Mouse (Mus musculus): Measurements from ENCODE around the gene Pfdn5. TPM values are rescaled to one million over a fixed set of nuclear protein-coding genes. Genes with fewer than 3 reads are reported as not detected.
A peak's percentile ranks its signal among the peaks of the same experiment; 100 is the strongest.

Pfdn5 gene
- polyA plus RNA-seq (2014; fragmentation: Nextera tagmentation; extraction: Ambion mirVana) = 386 and 396 TPM in 2 replicates

DNA sequence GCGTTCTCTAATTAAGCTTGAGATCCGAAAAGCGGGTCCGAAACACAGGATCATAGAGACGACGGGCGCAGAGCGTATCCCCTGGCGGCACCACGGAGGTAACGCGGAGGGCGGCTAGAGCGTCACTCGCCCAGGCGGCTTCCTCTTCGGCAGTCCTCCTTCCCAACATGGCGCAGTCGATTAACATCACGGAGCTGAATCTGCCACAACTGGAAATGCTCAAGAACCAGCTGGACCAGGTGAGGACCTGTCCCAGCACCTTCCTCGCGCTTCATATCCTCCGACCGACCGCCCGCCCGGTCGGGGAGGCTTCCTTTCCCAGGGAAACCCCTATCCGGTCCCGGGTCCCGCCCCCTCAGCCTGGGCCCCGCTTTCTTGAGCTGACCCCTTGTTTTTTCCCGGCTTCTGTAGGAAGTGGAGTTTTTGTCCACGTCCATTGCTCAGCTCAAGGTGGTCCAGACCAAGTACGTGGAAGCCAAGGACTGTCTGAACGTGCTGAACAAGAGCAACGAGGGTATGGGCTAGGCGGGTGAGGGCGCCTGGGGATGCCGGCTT lies at the start of gene Pfdn5:
TSS of gene Pfdn5 (plus strand) at position 95 of the 555 bp plus-strand sequence.
- Histone ChIP-seq H3K4me3 (ENCODE audit: low read depth, low read length) (peak within 1 kb of the TSS; percentile 82), H3K27ac (ENCODE audit: low read depth, low read length) (peak within 1 kb of the TSS; percentile 49; the same call in 1 of the 2 replicates), H3K9me3 (ENCODE audit: control insufficient read depth, low read length) (no peaks in the 10 kb centered on the region), H3K4me2 (ENCODE audit: low read depth) (peak within 1 kb of the TSS; percentile 46), H3K4me1 (ENCODE audit: control insufficient read depth, insufficient read depth, low read length) (peaks cover 2% of the 10 kb centered on the region; the same call in 1 of the 2 replicates), H3K27me3 (ENCODE audit: control insufficient read depth, insufficient read depth, low read length) (no peaks in the 10 kb centered on the region), H3K9ac (ENCODE audit: low read length) (peak within 1 kb of the TSS; percentile 79), H3K36me3 (ENCODE audit: control insufficient read depth, insufficient read depth, low read length) (peaks cover 6% of the 10 kb centered on the region; the same call in 1 of the 2 replicates)
- under 1% methylated on average over 40 of the region's 40 CpGs for WGBS
- peak; percentile 85 for DNase-seq (ENCODE audit: low spot score)
- peak; percentile 76; the same call in 1 of the 2 replicates for ATAC-seq (ENCODE audit: insufficient read depth, low FRiP score, low TSS enrichment)

- Histone ChIP-seq H3K9me3 (ENCODE audit: control insufficient read depth, low read length) (no peaks in the 10 kb centered on the region), H3K36me3 (ENCODE audit: control insufficient read depth, insufficient read depth, low read length) (peaks cover 2% of the 10 kb centered on the region; the same call in 1 of the 2 replicates), H3K4me2 (ENCODE audit: low read depth) (peak overlapping the region; percentile 72), H3K9ac (ENCODE audit: low read length) (peak overlapping the region; percentile 66), H3K27ac (ENCODE audit: low read depth, low read length) (peak overlapping the region; percentile 63; the same call in 1 of the 2 replicates), H3K4me3 (ENCODE audit: low read depth, low read length) (peak overlapping the region; percentile 67), H3K4me1 (ENCODE audit: control insufficient read depth, insufficient read depth, low read length) (peaks cover 7% of the 10 kb centered on the region; the same call in 1 of the 2 replicates), H3K27me3 (ENCODE audit: control insufficient read depth, insufficient read depth, low read length) (no peaks in the 10 kb centered on the region)
- DNase-seq (ENCODE audit: low spot score) (no peak), ATAC-seq (ENCODE audit: insufficient read depth, low FRiP score, low TSS enrichment) (0 out of 2 replicates have a peak, but pooled peaks have one; percentile 9)
- 31% methylated on average over 7 of the region's 7 CpGs for WGBS
Observed at GRCm38 (mm10) chr15:102278726-102279091, 47.2 kb upstream of the Pfdn5 start.

DNA sequence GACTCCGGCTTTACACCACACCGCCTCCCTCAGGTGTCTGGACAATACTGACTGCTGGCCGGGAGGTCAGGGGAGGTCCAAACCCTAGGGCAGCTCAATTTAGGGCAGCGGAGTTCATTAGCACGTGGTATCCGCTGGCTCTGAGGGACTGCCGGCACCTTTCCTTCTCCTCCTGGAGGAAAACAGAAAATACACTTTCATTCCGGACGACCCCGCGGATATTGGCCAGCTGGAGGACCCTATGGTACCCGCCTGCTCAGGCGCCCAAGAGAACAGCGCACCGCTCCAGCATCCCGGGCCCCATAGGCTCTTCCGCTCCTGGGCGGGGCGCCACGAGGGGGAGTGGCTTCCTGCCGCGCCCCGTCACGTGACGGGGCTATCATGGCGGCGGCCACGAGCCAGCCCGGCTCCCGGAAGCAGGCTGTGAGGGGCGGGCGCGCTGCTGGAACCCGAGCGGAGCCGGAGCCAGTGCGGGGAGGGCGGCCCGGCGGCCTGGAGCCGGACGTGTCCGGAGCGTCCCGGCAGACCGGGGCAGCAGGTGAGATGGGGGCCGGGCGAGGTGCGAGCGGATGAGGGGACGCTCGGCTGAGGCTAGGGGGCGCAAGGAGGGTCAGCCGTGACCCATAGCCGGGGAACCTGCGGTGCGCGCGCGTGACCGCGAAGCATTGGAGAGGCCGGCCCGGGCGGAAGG lies 46.7 kb upstream of the Pfdn5 start, which contains the start of gene Mfsd5:
TSS of gene Mfsd5 (plus strand) at position 363 of the 691 bp plus-strand sequence.
- H3K27ac ChIP-seq (ENCODE audit: low read depth, low read length) = peak within 1 kb of the TSS; percentile 63
- H3K9me3 ChIP-seq (ENCODE audit: control insufficient read depth, low read length) = no peaks in the 10 kb centered on the region
- WGBS = under 1% methylated on average over 65 of the region's 65 CpGs
- H3K9ac ChIP-seq (ENCODE audit: low read length) = peak within 1 kb of the TSS; percentile 66
- H3K4me2 ChIP-seq (ENCODE audit: low read depth) = peak within 1 kb of the TSS; percentile 89
- H3K4me1 ChIP-seq (ENCODE audit: control insufficient read depth, insufficient read depth, low read length) = peaks cover 7% of the 10 kb centered on the region; the same call in 1 of the 2 replicates
- ATAC-seq (ENCODE audit: insufficient read depth, low FRiP score, low TSS enrichment) (peak; percentile 97), DNase-seq (ENCODE audit: low spot score) (peak; percentile 96)
- peaks cover 2% of the 10 kb centered on the region; the same call in 1 of the 2 replicates for H3K36me3 ChIP-seq (ENCODE audit: control insufficient read depth, insufficient read depth, low read length)
- peak within 1 kb of the TSS; percentile 67 for H3K4me3 ChIP-seq (ENCODE audit: low read depth, low read length)
- no peaks in the 10 kb centered on the region for H3K27me3 ChIP-seq (ENCODE audit: control insufficient read depth, insufficient read depth, low read length)

- ATAC-seq (ENCODE audit: insufficient read depth, low FRiP score, low TSS enrichment) (no peak; the same call in 1 of the 2 replicates), DNase-seq (ENCODE audit: low spot score) (no peak)
- 34% methylated on average over 13 of the region's 13 CpGs for WGBS
- no peaks in the 10 kb centered on the region for H3K27me3 ChIP-seq (ENCODE audit: control insufficient read depth, insufficient read depth, low read length)
- peak overlapping the region; percentile 63; the same call in 1 of the 2 replicates for H3K27ac ChIP-seq (ENCODE audit: low read depth, low read length)
- H3K4me2 ChIP-seq (ENCODE audit: low read depth) = peak overlapping the region; percentile 89
- H3K9me3 ChIP-seq (ENCODE audit: control insufficient read depth, low read length) = no peaks in the 10 kb centered on the region
- H3K36me3 ChIP-seq (ENCODE audit: control insufficient read depth, insufficient read depth, low read length) = peaks cover 2% of the 10 kb centered on the region; the same call in 1 of the 2 replicates
- peak overlapping the region; percentile 66 for H3K9ac ChIP-seq (ENCODE audit: low read length)
- peak overlapping the region; percentile 67 for H3K4me3 ChIP-seq (ENCODE audit: low read depth, low read length)
- peaks cover 7% of the 10 kb centered on the region; the same call in 1 of the 2 replicates for H3K4me1 ChIP-seq (ENCODE audit: control insufficient read depth, insufficient read depth, low read length)
Observed at GRCm38 (mm10) chr15:102279783-102280520, 46.0 kb upstream of the Pfdn5 start.

DNA sequence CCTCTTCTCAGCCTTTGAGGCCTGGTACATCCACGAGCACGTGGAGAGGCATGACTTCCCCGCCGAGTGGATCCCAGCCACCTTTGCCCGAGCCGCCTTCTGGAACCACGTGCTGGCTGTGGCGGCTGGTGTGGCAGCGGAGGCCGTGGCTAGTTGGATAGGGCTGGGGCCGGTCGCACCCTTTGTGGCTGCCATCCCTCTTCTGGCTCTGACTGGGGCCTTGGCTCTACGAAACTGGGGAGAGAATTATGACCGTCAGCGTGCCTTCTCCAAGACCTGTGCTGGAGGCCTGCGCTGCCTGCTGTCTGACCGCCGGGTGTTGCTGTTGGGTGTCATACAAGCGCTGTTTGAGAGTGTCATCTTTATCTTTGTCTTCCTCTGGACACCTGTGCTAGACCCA lies 45.3 kb upstream of the Pfdn5 start:
- Histone ChIP-seq H3K4me2 (ENCODE audit: low read depth) (peak overlapping the region; percentile 89; the same call in 1 of the 2 replicates), H3K9me3 (ENCODE audit: control insufficient read depth, low read length) (no peaks in the 10 kb centered on the region), H3K27me3 (ENCODE audit: control insufficient read depth, insufficient read depth, low read length) (no peaks in the 10 kb centered on the region), H3K27ac (ENCODE audit: low read depth, low read length) (no peak overlapping the region), H3K4me1 (ENCODE audit: control insufficient read depth, insufficient read depth, low read length) (peaks cover 7% of the 10 kb centered on the region; the same call in 1 of the 2 replicates), H3K36me3 (ENCODE audit: control insufficient read depth, insufficient read depth, low read length) (peaks cover 2% of the 10 kb centered on the region; the same call in 1 of the 2 replicates), H3K9ac (ENCODE audit: low read length) (no peak overlapping the region; the same call in 1 of the 2 replicates), H3K4me3 (ENCODE audit: low read depth, low read length) (no peak overlapping the region)
- WGBS = 97% methylated on average over 19 of the region's 19 CpGs
- ATAC-seq (ENCODE audit: insufficient read depth, low FRiP score, low TSS enrichment) = no peak
- DNase-seq (ENCODE audit: low spot score) = no peak

DNA sequence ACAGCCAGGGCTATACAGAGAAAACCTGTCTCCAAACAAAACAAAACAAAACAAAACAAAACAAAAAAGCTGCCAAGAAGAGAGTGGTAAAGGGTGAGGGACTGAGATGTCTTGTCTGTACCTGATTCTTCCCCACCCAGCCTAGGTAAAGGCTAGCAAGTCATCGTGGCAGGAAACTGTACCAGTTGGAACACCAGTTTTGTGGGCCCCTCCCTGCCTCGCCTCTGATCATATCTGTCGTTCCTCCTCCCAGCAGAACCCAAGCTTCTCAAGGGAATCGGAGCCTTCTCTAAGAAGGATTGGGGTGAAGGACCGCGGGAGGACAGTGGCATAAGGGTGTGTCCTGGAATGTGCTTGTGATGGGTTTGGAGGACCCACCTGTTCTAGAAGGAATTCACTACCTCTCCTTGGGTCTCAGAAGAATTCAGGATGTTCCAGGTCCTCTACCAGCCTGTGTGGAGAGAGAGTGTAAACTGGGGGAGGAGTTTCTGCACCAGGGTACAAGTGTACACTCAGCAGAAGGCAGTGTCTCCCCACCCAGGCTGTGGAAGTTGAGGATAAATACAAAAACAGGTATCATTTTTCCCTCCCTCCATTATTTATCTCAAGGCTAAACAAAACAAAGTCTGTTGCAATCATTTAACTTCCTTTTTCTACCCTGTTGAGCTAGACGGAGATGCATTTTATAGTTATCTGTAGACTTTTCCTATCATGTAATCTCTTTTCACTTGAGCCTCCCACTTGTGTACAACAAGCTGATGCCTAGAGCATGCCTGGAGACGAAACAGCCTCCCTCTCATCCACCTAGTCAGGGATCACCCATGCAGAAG lies 43.2 kb upstream of the Pfdn5 start:
- DNase-seq (ENCODE audit: low spot score) = no peak
- ATAC-seq (ENCODE audit: insufficient read depth, low FRiP score, low TSS enrichment) = no peak
- Histone ChIP-seq H3K27me3 (ENCODE audit: control insufficient read depth, insufficient read depth, low read length) (no peaks in the 10 kb centered on the region), H3K9ac (ENCODE audit: low read length) (no peak overlapping the region), H3K9me3 (ENCODE audit: control insufficient read depth, low read length) (no peaks in the 10 kb centered on the region), H3K36me3 (ENCODE audit: control insufficient read depth, insufficient read depth, low read length) (peaks cover 2% of the 10 kb centered on the region; the same call in 1 of the 2 replicates), H3K4me2 (ENCODE audit: low read depth) (no peak overlapping the region), H3K27ac (ENCODE audit: low read depth, low read length) (no peak overlapping the region), H3K4me1 (ENCODE audit: control insufficient read depth, insufficient read depth, low read length) (peaks cover 7% of the 10 kb centered on the region; the same call in 1 of the 2 replicates), H3K4me3 (ENCODE audit: low read depth, low read length) (no peak overlapping the region)
- WGBS = 87% methylated on average over 8 of the region's 8 CpGs

- peaks cover 7% of the 10 kb centered on the region; the same call in 1 of the 2 replicates for H3K4me1 ChIP-seq (ENCODE audit: control insufficient read depth, insufficient read depth, low read length)
- H3K27me3 ChIP-seq (ENCODE audit: control insufficient read depth, insufficient read depth, low read length) = no peaks in the 10 kb centered on the region
- 80% methylated on average over 3 of the region's 3 CpGs for WGBS
- no peak for DNase-seq (ENCODE audit: low spot score)
- no peak overlapping the region for H3K27ac ChIP-seq (ENCODE audit: low read depth, low read length)
- H3K4me3 ChIP-seq (ENCODE audit: low read depth, low read length) = no peak overlapping the region
- ATAC-seq (ENCODE audit: insufficient read depth, low FRiP score, low TSS enrichment) = no peak
- H3K9ac ChIP-seq (ENCODE audit: low read length) = no peak overlapping the region
- H3K9me3 ChIP-seq (ENCODE audit: control insufficient read depth, low read length) = no peaks in the 10 kb centered on the region
- H3K4me2 ChIP-seq (ENCODE audit: low read depth) = no peak overlapping the region
- H3K36me3 ChIP-seq (ENCODE audit: control insufficient read depth, insufficient read depth, low read length) = peaks cover 2% of the 10 kb centered on the region; the same call in 1 of the 2 replicates
Observed at GRCm38 (mm10) chr15:102283648-102284047, 42.3 kb upstream of the Pfdn5 start.

DNA sequence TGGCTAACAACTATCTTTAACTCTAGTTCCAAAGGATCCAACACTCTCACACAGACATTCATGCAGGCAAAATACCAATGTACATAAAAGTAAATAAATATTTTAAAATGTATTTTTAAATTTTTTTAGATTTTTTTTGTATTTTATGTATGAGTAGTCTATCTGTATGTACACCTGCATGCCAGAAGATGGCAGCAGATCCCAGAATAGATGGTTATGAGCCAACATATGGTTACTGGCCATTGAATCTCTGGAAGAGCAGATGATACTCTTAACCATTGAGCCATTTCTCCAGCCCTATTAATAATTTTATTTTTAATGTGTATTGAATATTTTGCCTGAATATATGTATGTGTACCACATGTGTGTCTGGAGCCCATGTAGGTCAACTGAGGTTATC lies 38.5 kb upstream of the Pfdn5 start:
- H3K27me3 ChIP-seq (ENCODE audit: control insufficient read depth, insufficient read depth, low read length) = no peaks in the 10 kb centered on the region
- no peaks in the 10 kb centered on the region for H3K9me3 ChIP-seq (ENCODE audit: control insufficient read depth, low read length)
- no peak overlapping the region for H3K4me3 ChIP-seq (ENCODE audit: low read depth, low read length)
- DNase-seq (ENCODE audit: low spot score) (peak; percentile 45), ATAC-seq (ENCODE audit: insufficient read depth, low FRiP score, low TSS enrichment) (no peak)
- no peaks in the 10 kb centered on the region for H3K36me3 ChIP-seq (ENCODE audit: control insufficient read depth, insufficient read depth, low read length)
- H3K27ac ChIP-seq (ENCODE audit: low read depth, low read length) = no peak overlapping the region
- H3K4me1 ChIP-seq (ENCODE audit: control insufficient read depth, insufficient read depth, low read length) = no peaks in the 10 kb centered on the region
- H3K4me2 ChIP-seq (ENCODE audit: low read depth) = no peak overlapping the region
- no peak overlapping the region for H3K9ac ChIP-seq (ENCODE audit: low read length)
